Mouse (Mus musculus): Measurements from ENCODE around the gene Zmynd15. TPM values are rescaled to one million over a fixed set of nuclear protein-coding genes. Genes with fewer than 3 reads are reported as not detected.
A peak's percentile ranks its signal among the peaks of the same experiment; 100 is the strongest.
"Not testable (repeated sequence)": the region's sequence is repeated elsewhere in the genome, so short reads cannot be mapped to it uniquely, and the experiment has no call there.

The Zmynd15 gene
- total RNA-seq, 2 experiments from 2014 or later = 0.96 to 1.1 TPM

GRCm38 (mm10) chr11:70446756-70447155, 12.5 kb upstream of the Zmynd15 start:
- no peak for DNase-seq (ENCODE audit: low spot score in 2 of 2)

GRCm38 (mm10) chr11:70447373-70447772, 11.9 kb upstream of the Zmynd15 start:
- no peak for DNase-seq (ENCODE audit: low spot score in 2 of 2)

- DNase-seq (ENCODE audit: low spot score in 2 of 2) = no peak
These were observed 8.3 kb upstream of the Zmynd15 start for GRCm38 (mm10) chr11:70450926-70451325.

GRCm38 (mm10) chr11:70451797-70452498, 7.3 kb upstream of the Zmynd15 start, which contains the start of gene Med11:
TSS of gene Med11 (plus strand) at chr11:70451919.
- peak; percentile 90 to 94 for DNase-seq (ENCODE audit: low spot score in 2 of 2)

- DNase-seq (ENCODE audit: low spot score in 2 of 2) = no peak
These were observed 5.8 kb upstream of the Zmynd15 start for GRCm38 (mm10) chr11:70453261-70454044.

- DNase-seq (ENCODE audit: low spot score in 2 of 2) = peak in 1 of 2 experiments; percentile 23
These were observed 418 bp downstream of the Zmynd15 start, which contains the start of gene Cxcl16 for GRCm38 (mm10) chr11:70459601-70460101. TSS of gene Cxcl16 (minus strand) at chr11:70459984.

- no peak for DNase-seq (ENCODE audit: low spot score in 2 of 2)
These were observed 4.7 kb downstream of the Zmynd15 start for GRCm38 (mm10) chr11:70463970-70464369.

GRCm38 (mm10) chr11:70465211-70465610, 6.0 kb downstream of the Zmynd15 start:
- DNase-seq (ENCODE audit: low spot score in 2 of 2) = no peak

- peak in 1 of 2 experiments; percentile 36 for DNase-seq (ENCODE audit: low spot score in 2 of 2)
These were observed 6.6 kb downstream of the Zmynd15 start for GRCm38 (mm10) chr11:70465824-70466223.

GRCm38 (mm10) chr11:70467902-70468619, 8.8 kb downstream of the Zmynd15 start:
- no peak for DNase-seq (ENCODE audit: low spot score in 2 of 2)

- DNase-seq (ENCODE audit: low spot score in 2 of 2) = no peak
These were observed 10.5 kb downstream of the Zmynd15 start for GRCm38 (mm10) chr11:70469764-70470163.

- DNase-seq (ENCODE audit: low spot score in 2 of 2) = no peak
These were observed 13.5 kb downstream of the Zmynd15 start for GRCm38 (mm10) chr11:70472716-70473115.

GRCm38 (mm10) chr11:70473291-70473690, 14.1 kb downstream of the Zmynd15 start:
- not testable (repeated sequence) for DNase-seq (ENCODE audit: low spot score in 2 of 2)

GRCm38 (mm10) chr11:70474872-70475534, 15.8 kb downstream of the Zmynd15 start:
- no peak for DNase-seq (ENCODE audit: low spot score in 2 of 2)

GRCm38 (mm10) chr11:70485498-70485897, 26.3 kb downstream of the Zmynd15 start:
- no peak for DNase-seq (ENCODE audit: low spot score in 2 of 2)

GRCm38 (mm10) chr11:70487816-70488215, 28.6 kb downstream of the Zmynd15 start:
- DNase-seq (ENCODE audit: low spot score in 2 of 2) = no peak

- no peak for DNase-seq (ENCODE audit: low spot score in 2 of 2)
These were observed 29.9 kb downstream of the Zmynd15 start for GRCm38 (mm10) chr11:70489138-70489537.

- no peak for DNase-seq (ENCODE audit: low spot score in 2 of 2)
These were observed 30.5 kb downstream of the Zmynd15 start for GRCm38 (mm10) chr11:70489684-70490083.

- DNase-seq (ENCODE audit: low spot score in 2 of 2) = no peak
These were observed 40.6 kb downstream of the Zmynd15 start for GRCm38 (mm10) chr11:70499566-70500475.

GRCm38 (mm10) chr11:70500476-70500812, 41.2 kb downstream of the Zmynd15 start:
- no peak for DNase-seq (ENCODE audit: low spot score in 2 of 2)

Data from layer of hippocampus, postnatal 10 days (tissue).